Mouse (Mus musculus): ENCODE data around the gene Eml4. TPM values are rescaled to one million over a fixed set of nuclear protein-coding genes. Genes with fewer than 3 reads are reported as not detected.

Eml4 gene
- total RNA-seq, 2 experiments from 2014 or later: 11.7 to 18.7 TPM

Other genes starting within 250 kb of the Eml4 start
- 100 to 1,000 TPM in 1 of 2 experiments, 10 to 100 TPM in 1; 37.9 to 116 TPM for gene Pkdcc, start 135.6 kb upstream of the Eml4 start, total RNA-seq (2021)
- 100 to 1,000 TPM; 186 to 198 TPM for gene Cox7a2l, start 166.4 kb downstream of the Eml4 start, total RNA-seq (2021)